Mouse (Mus musculus) right cerebral cortex, postnatal 10 days (tissue): ENCODE measurements around the gene Tctex1d2.

Experiments
- DNase-seq, 2 experiments: peaks; one replicate each; pipeline ENCODE4 v3.0.0; 2021; ENCODE audit warnings: low spot score in 2 of 2

Gene Tctex1d2

GRCm38 (mm10) chr16:32419517-32420483, at the start of gene Tctex1d2:
Gene Tctex1d2 (plus strand): TSS chr16:32419702.
- peak; percentile 97 for DNase-seq

DNA sequence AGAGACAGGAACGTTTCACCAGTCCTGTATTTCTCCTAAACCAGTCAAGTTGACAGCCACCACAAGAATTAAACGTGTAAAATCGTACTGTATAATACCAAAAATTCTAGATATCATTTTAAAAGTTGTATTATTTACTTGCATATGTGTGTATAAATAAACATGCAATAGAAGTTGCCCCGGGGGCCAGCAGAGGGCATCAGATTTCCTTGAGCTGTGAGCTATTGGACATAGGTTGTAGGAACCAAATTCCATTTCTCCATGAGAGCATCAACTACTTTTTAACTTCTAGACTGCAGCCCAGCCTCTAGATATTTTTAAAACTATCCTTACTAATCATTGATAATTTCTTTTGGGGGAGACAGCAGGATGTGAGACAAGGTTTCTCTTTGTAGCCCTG, 48.2 kb upstream of the Tctex1d2 start:
- DNase-seq: peak in 1 of 2 experiments; percentile 34

- DNase-seq: no peak
Measured at GRCm38 (mm10) chr16:32379575-32379974, 39.9 kb upstream of the Tctex1d2 start.

GRCm38 (mm10) chr16:32382901-32383300, 36.6 kb upstream of the Tctex1d2 start:
- DNase-seq: no peak

DNA sequence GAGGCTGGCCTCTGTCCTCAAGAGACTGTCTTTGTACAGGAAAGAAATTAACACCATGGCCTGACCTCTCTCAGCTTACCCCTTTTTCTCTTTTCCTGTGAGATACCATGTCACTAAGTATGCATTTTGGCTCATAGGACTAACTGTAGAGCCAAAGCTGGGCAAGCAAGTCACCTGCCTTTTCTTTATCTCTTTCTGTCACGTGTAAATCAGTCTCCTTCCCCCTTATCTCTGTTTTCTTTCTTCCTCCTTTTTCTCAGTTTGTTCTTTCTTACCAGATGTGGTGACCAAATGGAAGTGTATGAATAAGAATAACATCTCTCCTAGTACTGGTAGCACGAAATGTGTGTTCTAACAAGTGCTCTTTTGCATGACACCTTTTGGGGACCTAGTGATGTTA, 34.6 kb upstream of the Tctex1d2 start:
- no peak for DNase-seq

DNA sequence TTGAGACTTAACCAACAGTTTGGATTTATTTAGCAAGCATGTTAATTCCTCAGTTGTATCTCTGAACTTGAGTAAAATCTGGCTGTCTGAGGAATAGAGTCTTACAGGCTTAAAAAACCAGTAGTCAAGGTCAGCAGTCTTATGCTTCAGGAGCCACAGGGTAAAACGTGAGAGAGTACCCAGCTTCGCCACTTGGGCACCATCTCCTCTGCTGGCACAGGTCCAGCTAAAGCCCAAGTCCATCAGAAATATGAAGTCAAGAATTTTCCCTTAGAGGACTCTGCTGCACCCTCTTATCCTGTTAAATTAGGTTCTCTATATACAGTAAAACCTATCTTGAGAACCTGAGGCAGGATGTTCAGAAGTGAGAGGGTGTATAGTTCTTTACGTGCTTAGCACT, 32.7 kb upstream of the Tctex1d2 start:
- DNase-seq: no peak

DNA sequence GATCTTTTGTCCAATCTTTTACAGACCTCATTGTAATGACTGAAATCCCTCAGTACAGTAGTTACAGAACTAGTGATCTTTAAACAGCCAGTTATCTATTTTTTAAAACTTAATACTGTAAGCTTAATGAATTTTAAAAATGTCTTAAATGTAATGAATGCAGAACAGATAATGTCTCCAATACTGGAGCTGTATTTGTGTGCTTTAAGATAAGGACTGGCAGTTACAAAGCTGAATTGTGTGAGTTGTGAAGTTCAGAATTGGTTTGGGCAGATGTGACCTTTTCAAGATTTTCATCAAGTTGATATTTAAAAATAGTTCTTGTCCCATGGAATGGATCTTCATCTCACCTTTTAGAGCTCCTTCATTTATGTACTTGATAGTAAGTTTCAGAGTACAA, 30.5 kb upstream of the Tctex1d2 start:
- no peak for DNase-seq

GRCm38 (mm10) chr16:32389841-32390240, 29.7 kb upstream of the Tctex1d2 start:
- no peak for DNase-seq

DNA sequence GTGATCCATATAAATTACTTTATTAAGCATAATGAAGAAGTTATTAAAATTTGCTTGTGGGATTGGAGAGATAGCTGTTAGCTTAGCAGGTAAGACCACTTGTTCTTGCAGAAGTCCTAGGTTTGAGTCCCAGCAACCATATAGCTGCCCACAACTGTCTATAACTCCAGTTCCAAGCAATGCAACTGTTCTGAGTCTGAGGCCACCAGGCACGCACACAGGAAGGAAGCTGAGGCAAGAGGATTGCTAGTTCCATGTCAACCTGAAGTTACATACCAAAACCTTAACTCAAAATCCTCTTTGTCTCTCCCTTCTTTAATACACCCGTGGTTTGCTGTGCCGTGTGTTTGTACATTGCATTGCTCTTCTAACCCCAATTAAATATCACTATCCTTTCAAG, 28.6 kb upstream of the Tctex1d2 start:
- no peak for DNase-seq

GRCm38 (mm10) chr16:32395679-32396540, 23.6 kb upstream of the Tctex1d2 start:
- DNase-seq: no peak

DNA sequence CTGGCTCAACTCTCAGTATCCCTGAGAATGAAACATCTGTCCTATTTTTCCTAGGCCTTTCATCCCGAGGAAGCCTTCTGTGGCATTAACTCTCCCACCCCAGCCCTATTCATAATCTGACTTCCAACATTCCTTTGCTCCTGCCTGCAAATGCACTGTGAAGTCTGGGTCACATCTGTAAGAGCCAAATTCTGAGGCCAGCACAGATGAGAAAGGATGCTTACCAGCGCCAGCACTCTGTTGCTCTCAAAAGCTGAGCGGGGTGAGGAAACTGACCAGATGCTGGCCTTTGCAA, 23.0 kb upstream of the Tctex1d2 start:
- no peak for DNase-seq

DNA sequence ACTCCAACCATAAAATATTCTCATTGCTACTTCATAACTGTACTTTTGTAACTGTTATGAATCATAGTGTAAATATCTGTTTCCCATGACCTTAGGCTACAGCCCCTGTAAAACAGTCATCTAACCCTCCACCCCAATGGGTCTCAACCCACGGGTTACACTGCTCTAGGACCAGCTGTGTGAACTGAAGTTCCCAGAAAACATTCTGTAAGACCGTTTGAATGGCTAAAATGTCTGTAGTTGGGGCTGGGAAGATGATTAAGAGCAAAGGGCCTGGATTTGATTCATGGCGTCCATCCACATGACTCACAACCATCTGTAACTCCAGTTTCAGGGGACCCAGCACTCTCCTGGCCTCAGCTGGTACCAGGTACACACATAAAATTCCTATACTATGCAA, 21.3 kb upstream of the Tctex1d2 start:
- no peak for DNase-seq

GRCm38 (mm10) chr16:32400267-32400666, 19.2 kb upstream of the Tctex1d2 start, which contains the start of gene Tm4sf19:
Gene Tm4sf19 (plus strand): TSS chr16:32400506.
- DNase-seq: no peak

- DNase-seq: no peak
Measured at GRCm38 (mm10) chr16:32401335-32401965, 18.1 kb upstream of the Tctex1d2 start.

- DNase-seq: no peak
Measured at GRCm38 (mm10) chr16:32402818-32403217, 16.7 kb upstream of the Tctex1d2 start.

DNA sequence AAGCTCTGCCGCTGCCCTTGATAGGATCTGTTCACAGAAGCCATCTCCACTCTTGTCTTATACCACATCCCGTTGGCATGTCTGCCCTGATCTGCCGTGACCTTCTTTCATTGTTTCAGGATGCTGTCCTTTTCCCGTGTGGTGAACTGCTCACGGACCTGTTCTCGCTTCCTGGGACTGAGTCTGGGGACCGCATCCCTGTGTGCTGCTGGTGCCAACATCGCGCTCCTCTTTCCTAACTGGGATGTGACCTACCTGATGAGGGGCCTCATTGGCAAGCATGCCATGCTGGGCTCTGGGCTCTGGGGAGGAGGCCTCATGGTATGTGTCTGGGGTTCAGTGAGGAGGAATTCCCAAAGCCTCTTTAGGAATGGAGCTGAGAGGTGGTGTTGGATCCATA, 13.8 kb upstream of the Tctex1d2 start:
- DNase-seq: no peak

DNA sequence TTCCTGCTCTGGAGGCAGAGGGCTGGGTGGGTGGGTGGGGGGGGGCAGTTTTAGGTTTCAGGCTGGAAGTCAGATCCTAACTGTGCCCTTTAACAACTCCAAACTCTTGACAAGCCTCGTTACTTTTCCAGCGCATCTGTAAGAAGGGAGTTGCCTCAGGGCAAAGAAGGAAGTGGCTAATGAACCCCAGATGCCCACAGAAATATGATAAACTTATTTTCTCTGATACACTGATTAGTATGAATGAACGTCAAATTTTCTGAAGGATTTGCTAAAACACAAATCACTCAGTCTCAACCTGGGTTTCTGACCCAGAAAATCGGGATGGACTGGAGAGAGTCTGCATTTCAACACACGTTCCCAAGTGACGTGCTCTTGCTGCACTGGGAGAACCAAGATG, 12.8 kb upstream of the Tctex1d2 start:
- DNase-seq: no peak

GRCm38 (mm10) chr16:32407730-32408129, 11.8 kb upstream of the Tctex1d2 start:
- no peak for DNase-seq

- no peak for DNase-seq
Measured at GRCm38 (mm10) chr16:32417457-32417856, 2.0 kb upstream of the Tctex1d2 start.

GRCm38 (mm10) chr16:32427506-32427905, 8.0 kb downstream of the Tctex1d2 start:
- no peak for DNase-seq

- peak; percentile 93 to 95 for DNase-seq
Measured at GRCm38 (mm10) chr16:32430474-32431046, 11.1 kb downstream of the Tctex1d2 start, which contains the start of gene Pcyt1a. Gene Pcyt1a (plus strand): TSS chr16:32430921.
